Mouse (Mus musculus) midbrain, embryonic 11.5 days (tissue): ENCODE results near the gene Nhp2. TPM values are rescaled to one million over a fixed set of nuclear protein-coding genes. Genes with fewer than 3 reads are reported as not detected.
"Not testable (repeated sequence)": the region's sequence is repeated elsewhere in the genome, so short reads cannot be mapped to it uniquely, and the experiment has no call there.

ENCODE experiments used
- ATAC-seq: fragments of 200-750 bp; cut with Nextera tagmentation; 2 replicates; pipeline ENCODE4 v1.8.0; 2017; ENCODE audit warnings: moderate TSS enrichment, moderate library complexity; ENCODE audit not compliant: low FRiP score
- DNase-seq: peaks from one replicate; pipeline ENCODE4 v3.0.0; 2015; ENCODE audit warnings: low spot score; ENCODE audit errors: missing footprints
- H3K27ac ChIP-seq: fragments of 300-500 bp; sonication (generic); 2 replicates; pipeline ENCODE4 v1.5.1; 2014; ENCODE audit warnings: low read depth, low read length
- H3K27me3 ChIP-seq: fragments of 300-500 bp; sonication (generic); 2 replicates; pipeline ENCODE4 v1.6.1; 2014; ENCODE audit warnings: mild to moderate bottlenecking, low read length, moderate library complexity, mixed read lengths; ENCODE audit not compliant: control insufficient read depth, insufficient read depth
- H3K36me3 ChIP-seq: fragments of 300-500 bp; sonication (generic); 2 replicates; pipeline ENCODE4 v1.6.1; 2014; ENCODE audit warnings: mild to moderate bottlenecking, low read length, moderate library complexity, mixed read lengths; ENCODE audit not compliant: control insufficient read depth, insufficient read depth
- H3K4me1 ChIP-seq: fragments of 300-500 bp; sonication (generic); 2 replicates; pipeline ENCODE4 v1.6.1; 2014; ENCODE audit warnings: low read length; ENCODE audit not compliant: control insufficient read depth, insufficient read depth
- H3K4me2 ChIP-seq: fragments of 300-500 bp; sonication (generic); 2 replicates; pipeline ENCODE4 v1.6.1; 2014; ENCODE audit warnings: mild to moderate bottlenecking, moderate library complexity
- H3K4me3 ChIP-seq: fragments of 300-500 bp; sonication (generic); 2 replicates; pipeline ENCODE4 v1.5.1; 2014; ENCODE audit warnings: low read depth, low read length
- H3K9ac ChIP-seq: fragments of 300-500 bp; sonication (generic); 2 replicates; pipeline ENCODE4 v1.6.1; 2014; ENCODE audit warnings: low read length
- H3K9me3 ChIP-seq: fragments of 300-500 bp; sonication (generic); 2 replicates; pipeline ENCODE4 v1.6.1; 2016; ENCODE audit warnings: low read length; ENCODE audit not compliant: control insufficient read depth
- WGBS: fragments of 180-500 bp; shearing (Covaris S2); extraction: QIAGEN DNeasy Blood & Tissue Kit; methylation state at CpG from one replicate; pipeline ENCODE4 v1.1.7; 2014; 5-methylcytosine and 5-hydroxymethylcytosine counted together
- polyA plus RNA-seq: library from polyadenylated mRNA; unstranded; fragments of >200 nt; fragmentation: Nextera tagmentation; extraction: Ambion mirVana; gene quantifications from 2 replicates; pipeline ENCODE4 v1.2.1, GENCODE M21; 2014

Gene Nhp2
- polyA plus RNA-seq, 1 experiment from 2014 or later, result 167 TPM

DNA sequence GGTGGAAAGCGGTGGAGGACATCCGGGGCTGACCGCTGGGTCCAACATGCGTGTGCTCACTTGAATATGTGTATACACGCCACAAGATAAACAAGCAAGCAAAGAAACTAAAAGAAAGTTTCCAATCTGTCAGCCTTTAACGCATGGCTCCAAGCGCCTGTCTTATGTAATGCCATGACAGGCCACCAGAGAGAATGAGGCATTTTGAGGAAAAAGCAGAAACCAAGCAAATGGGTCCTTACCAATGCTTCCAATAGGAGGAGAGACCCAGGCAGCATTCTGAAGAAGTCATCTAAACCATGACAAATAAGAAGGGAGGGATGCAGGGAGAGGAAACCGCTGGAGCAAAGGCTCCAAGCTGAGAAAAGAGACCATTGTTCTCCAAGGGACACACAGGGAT, 5.3 kb upstream of the Nhp2 start:
- ATAC-seq, result no peak

DNA sequence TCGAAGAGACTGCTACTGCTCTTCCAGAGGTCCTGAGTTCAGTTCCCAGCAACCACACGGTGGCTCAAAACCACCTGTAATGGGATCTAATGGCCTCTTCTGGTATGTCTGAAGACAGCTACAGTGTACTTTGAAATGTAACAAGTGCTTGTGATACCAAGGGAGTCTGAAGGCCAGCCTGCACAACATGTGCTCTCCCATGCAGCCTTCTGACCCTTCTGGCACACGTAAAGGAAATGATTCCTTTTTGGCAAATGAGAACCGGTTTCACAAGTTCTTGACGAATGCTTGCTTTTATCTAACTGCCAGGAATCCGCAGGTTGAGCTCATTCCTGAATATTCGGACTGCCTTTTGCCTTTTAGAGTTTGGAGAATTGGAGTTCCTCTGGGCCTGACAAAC, 4.4 kb upstream of the Nhp2 start:
- no peaks in the 10 kb centered on the region for H3K36me3 ChIP-seq
- H3K27me3 ChIP-seq, result no peaks in the 10 kb centered on the region
- peaks cover 9% of the 10 kb centered on the region for H3K4me1 ChIP-seq
- 54% methylated on average over 7 of the region's 7 CpGs for WGBS
- no peak for DNase-seq
- peak overlapping the region; percentile 41 for H3K4me2 ChIP-seq
- peak overlapping the region; percentile 14; the same call in 1 of the 2 replicates for H3K4me3 ChIP-seq
- peak overlapping the region; percentile 63 for H3K9ac ChIP-seq
- H3K9me3 ChIP-seq, result no peaks in the 10 kb centered on the region
- H3K27ac ChIP-seq, result no peak overlapping the region
- ATAC-seq, result no peak

More for the DNA sequence above, 5.3 kb upstream of the Nhp2 start:
- H3K4me1 ChIP-seq, result peaks cover 8% of the 10 kb centered on the region
- no peaks in the 10 kb centered on the region for H3K27me3 ChIP-seq
- no peaks in the 10 kb centered on the region for H3K9me3 ChIP-seq
- 82% methylated on average over 8 of the region's 8 CpGs for WGBS
- DNase-seq, result no peak
- no peak overlapping the region for H3K4me2 ChIP-seq
- no peak overlapping the region for H3K9ac ChIP-seq
- H3K27ac ChIP-seq, result no peak overlapping the region
- H3K4me3 ChIP-seq, result no peak overlapping the region
- no peaks in the 10 kb centered on the region for H3K36me3 ChIP-seq

DNA sequence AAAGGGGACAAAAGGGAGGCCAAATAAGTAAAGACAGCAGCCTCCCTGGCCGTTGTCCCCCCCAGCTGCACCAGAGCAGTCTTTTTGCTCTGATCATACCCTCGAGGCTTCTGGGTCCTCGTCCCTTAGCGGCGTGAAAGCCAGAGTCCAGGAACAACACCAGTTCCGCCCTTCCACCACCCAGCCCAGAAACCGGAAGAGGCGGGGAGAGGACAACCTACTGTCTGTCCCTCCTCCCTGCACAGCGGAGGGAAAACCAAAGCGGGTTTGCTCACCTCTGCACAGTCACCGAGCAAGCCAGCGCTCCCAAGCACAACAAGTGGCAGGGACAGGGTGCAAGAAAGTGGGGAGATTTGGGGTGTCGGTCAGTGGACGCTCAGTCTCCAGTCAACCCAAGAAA, 3.9 kb upstream of the Nhp2 start:
- DNase-seq (peak; percentile 92), ATAC-seq (no peak; the same call in 1 of the 2 replicates)
- Histone ChIP-seq H3K36me3 (no peaks in the 10 kb centered on the region), H3K27me3 (no peaks in the 10 kb centered on the region), H3K4me1 (peaks cover 13% of the 10 kb centered on the region), H3K4me2 (peak overlapping the region; percentile 41), H3K9me3 (no peaks in the 10 kb centered on the region), H3K27ac (no peak overlapping the region), H3K4me3 (peak overlapping the region; percentile 14; the same call in 1 of the 2 replicates), H3K9ac (peak overlapping the region; percentile 63)
- WGBS, result 3% methylated on average over 14 of the region's 14 CpGs

DNA sequence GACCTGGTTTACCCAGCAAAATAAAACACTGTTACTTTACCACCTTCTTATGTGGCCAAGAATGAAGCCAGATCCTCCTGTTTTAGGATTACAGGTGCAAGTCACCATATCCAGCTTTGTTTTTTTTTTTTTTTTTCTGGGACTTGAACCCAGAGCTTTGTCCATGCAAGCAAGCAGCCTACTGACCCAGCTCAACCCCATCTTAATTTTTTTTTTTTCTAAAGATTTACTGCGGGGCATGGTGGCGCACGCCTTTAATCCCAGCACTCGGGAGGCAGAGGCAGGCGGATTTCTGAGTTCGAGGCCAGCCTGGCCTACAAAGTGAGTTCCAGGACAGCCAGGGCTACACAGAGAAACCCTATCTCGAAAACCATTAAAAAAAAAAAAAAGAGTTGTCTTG, 3.4 kb upstream of the Nhp2 start:
- Histone ChIP-seq H3K9ac (peak overlapping the region; percentile 63; the same call in 1 of the 2 replicates), H3K4me1 (peaks cover 16% of the 10 kb centered on the region), H3K4me2 (peak overlapping the region; percentile 41; the same call in 1 of the 2 replicates)
- not testable (repeated sequence) for H3K4me3 ChIP-seq, ATAC-seq, H3K36me3 ChIP-seq, H3K27ac ChIP-seq, H3K9me3 ChIP-seq, DNase-seq, H3K27me3 ChIP-seq
- WGBS, result 94% methylated on average over 7 of the region's 7 CpGs

DNA sequence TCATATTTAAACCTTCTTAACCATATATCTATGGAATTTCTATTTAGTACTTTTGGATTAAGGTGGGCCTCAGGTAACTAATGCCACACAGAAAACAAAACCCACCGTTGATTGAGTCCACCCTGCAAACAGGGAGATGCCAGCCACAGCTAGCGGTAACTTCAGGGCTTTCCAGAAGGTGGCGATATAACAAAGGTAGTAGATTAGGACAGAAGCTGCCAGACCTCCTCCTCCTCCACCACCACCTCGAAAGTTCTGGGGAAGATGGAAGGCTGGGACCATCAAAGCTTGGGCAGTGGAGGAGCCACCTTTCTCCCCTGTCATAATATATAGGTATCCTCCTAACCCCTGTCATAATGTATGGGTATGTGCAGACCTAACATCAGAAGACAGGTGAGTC, 1.8 kb upstream of the Nhp2 start:
- ATAC-seq (no peak), DNase-seq (peak; percentile 92)
- WGBS, result 7% methylated on average over 4 of the region's 4 CpGs
- H3K4me2 ChIP-seq, result no peak overlapping the region
- H3K9ac ChIP-seq, result no peak overlapping the region
- H3K36me3 ChIP-seq, result peaks cover 7% of the 10 kb centered on the region
- no peak overlapping the region for H3K4me3 ChIP-seq
- no peaks in the 10 kb centered on the region for H3K27me3 ChIP-seq
- peaks cover 16% of the 10 kb centered on the region for H3K4me1 ChIP-seq
- no peak overlapping the region for H3K27ac ChIP-seq
- H3K9me3 ChIP-seq, result no peaks in the 10 kb centered on the region

DNA sequence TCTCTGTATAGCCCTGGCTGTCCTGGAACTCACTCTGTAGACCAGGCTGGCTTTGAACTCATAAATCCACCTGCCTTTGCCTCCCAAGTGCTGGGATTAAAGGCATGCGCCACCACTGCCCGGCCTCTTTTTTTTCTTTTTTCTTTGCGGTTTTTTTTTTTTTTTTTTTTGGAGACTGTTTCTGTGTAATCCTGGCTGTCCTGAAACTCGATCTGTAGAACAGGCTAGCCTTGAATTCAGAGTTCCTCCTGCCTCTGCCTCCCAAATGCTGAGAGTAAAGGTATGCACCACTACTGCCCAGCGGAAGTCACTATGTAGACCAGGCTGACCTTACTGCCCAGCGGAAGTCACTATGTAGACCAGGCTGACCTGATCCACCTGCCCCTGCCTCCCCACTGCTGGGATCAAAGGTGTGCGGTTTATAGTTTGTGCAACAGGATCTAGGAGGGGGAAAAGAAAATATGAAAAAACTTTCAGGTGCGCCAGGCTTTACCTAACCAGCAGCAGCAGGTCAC, 584 bp upstream of the Nhp2 start:
- H3K9ac ChIP-seq, result peak overlapping the region; percentile 30; the same call in 1 of the 2 replicates
- ATAC-seq (peak; percentile 60; the same call in 1 of the 2 replicates), DNase-seq (no peak)
- peak overlapping the region; percentile 58 for H3K4me2 ChIP-seq
- H3K27ac ChIP-seq, result no peak overlapping the region
- no peaks in the 10 kb centered on the region for H3K9me3 ChIP-seq
- H3K4me3 ChIP-seq, result peak overlapping the region; percentile 74
- peaks cover 18% of the 10 kb centered on the region for H3K36me3 ChIP-seq
- no peaks in the 10 kb centered on the region for H3K27me3 ChIP-seq
- H3K4me1 ChIP-seq, result peaks cover 16% of the 10 kb centered on the region
- 54% methylated on average over 8 of the region's 8 CpGs for WGBS

DNA sequence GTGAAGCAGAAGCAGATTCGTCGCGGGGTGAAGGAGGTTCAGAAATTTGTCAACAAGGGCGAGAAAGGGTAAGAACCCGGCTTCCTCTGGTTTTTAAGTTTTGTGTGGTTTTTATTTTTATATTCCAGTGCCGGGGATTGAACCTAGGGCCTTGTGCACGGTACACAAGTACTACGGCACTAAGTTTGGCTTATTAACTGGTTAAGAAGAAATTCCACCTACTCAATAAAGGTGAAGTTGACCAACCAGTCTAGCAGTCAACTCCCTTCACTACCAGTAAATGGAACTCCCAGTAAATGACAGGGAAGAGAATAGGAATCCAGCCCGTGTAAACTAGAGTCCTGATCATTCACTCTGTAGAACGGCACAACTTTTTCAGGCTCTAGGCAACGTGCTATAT, 549 bp downstream of the Nhp2 start:
- ATAC-seq, result no peak
- 2% methylated on average over 11 of the region's 11 CpGs for WGBS
- H3K9me3 ChIP-seq, result no peaks in the 10 kb centered on the region
- peak overlapping the region; percentile 74 for H3K4me3 ChIP-seq
- peaks cover 16% of the 10 kb centered on the region for H3K4me1 ChIP-seq
- H3K4me2 ChIP-seq, result peak overlapping the region; percentile 58
- H3K9ac ChIP-seq, result peak overlapping the region; percentile 80
- H3K27ac ChIP-seq, result no peak overlapping the region
- peaks cover 21% of the 10 kb centered on the region for H3K36me3 ChIP-seq
- no peaks in the 10 kb centered on the region for H3K27me3 ChIP-seq
- DNase-seq, result no peak

DNA sequence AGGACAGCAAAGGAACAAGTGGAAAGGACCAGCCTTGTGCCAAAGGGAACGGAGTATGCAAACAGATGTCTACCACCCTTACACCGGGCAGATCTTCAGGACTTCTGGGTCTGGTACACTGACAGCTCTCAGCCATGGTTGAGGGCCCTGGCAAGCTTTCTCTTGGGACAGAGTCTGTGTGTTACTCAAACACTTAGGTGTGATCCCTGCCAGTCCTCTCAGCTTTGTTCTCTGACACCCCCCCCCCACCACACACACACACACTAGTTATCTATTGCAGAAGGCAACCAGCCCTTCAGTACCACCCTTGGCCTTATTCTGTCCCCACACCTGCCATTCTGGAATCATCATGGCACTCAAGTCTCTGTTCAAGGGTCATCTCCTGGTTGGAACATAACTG, 2.2 kb downstream of the Nhp2 start:
- Histone ChIP-seq H3K4me2 (no peak overlapping the region), H3K9me3 (no peaks in the 10 kb centered on the region), H3K36me3 (peaks cover 24% of the 10 kb centered on the region), H3K4me3 (no peak overlapping the region), H3K9ac (no peak overlapping the region), H3K27me3 (no peaks in the 10 kb centered on the region), H3K4me1 (peaks cover 10% of the 10 kb centered on the region), H3K27ac (no peak overlapping the region)
- WGBS, result 92% methylated on average over 2 of the region's 2 CpGs
- no peak for DNase-seq
- no peak for ATAC-seq

DNA sequence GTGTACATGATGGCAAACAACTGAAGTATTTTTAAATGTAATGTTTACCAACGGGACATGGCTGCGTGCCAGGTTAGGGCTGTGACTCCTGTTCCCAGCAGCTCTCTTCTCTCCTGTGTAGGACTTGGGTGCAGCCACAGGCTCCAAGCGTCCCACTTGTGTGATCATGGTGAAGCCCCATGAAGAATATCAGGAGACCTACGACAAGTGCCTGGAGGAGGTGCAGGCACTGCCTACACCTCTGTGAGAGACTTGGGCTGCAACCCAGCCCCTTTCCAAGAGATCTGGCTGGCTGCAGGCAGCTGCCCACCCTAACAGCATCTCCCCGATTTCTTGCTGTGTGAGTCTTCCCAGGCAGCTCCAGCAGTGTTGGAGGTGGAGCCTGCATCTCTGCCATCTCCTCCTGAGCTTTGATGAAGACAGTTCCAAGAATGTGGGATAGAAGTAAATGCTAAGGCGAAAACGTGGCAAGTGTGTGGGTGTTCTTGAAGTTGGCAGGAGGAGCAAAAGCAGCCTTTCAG, 3.5 kb downstream of the Nhp2 start:
- no peak for ATAC-seq
- Histone ChIP-seq H3K36me3 (peaks cover 28% of the 10 kb centered on the region), H3K9me3 (no peaks in the 10 kb centered on the region), H3K27me3 (no peaks in the 10 kb centered on the region), H3K4me1 (peaks cover 10% of the 10 kb centered on the region), H3K4me2 (no peak overlapping the region), H3K9ac (no peak overlapping the region), H3K4me3 (no peak overlapping the region), H3K27ac (no peak overlapping the region)
- DNase-seq, result no peak
- WGBS, result 94% methylated on average over 7 of the region's 7 CpGs
